Mouse (Mus musculus) right cerebral cortex, adult 18-20 months (tissue): ENCODE measurements around the gene Tm6sf1.
"Not testable (repeated sequence)": the region's sequence is repeated elsewhere in the genome, so short reads cannot be mapped to it uniquely, and the experiment has no call there.

Experiments used
- DNase-seq: peaks from one replicate; pipeline ENCODE4 v3.0.0; 2022; ENCODE audit warnings: mixed read lengths

Gene Tm6sf1

DNA sequence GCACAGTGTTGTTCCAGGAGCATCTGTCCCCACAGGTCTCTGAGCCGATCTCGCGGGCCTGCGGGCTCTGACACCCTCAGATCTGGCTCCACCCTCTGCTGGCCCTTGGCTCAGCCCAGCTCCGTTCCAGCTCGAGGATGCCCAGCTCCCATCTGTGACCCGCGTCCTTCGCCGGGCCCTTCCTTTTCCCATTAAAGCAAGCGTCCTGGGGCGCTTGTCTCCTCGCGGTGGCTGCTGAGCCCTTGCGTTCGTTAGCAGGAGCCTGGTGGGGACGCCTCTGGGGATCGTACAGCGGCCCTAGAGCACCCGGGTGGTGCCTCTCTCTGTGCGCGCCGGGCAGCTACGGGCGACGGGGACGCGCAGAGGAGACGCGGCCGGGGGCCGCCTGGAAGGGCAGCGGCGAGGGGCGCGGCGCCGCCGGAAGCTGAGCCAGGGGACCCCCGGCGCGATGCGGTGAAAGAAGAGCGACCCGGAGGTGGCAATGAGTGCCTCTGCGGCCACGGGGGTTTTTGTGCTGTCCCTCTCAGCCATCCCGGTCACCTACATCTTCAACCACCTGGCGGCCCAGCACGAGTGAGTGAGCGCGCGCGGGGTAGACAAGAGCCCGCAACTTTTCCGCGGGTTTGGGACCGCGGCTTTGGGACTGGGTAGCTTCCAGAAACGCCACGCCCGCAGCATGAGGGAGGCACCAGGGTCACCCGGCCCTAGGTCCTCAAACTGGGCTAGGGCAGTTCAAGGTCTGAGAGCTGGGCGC is at the start of gene Tm6sf1:
Gene Tm6sf1, plus strand, starts transcription at position 34 of the 754 bp plus-strand sequence.
- DNase-seq: peak; percentile 45

DNA sequence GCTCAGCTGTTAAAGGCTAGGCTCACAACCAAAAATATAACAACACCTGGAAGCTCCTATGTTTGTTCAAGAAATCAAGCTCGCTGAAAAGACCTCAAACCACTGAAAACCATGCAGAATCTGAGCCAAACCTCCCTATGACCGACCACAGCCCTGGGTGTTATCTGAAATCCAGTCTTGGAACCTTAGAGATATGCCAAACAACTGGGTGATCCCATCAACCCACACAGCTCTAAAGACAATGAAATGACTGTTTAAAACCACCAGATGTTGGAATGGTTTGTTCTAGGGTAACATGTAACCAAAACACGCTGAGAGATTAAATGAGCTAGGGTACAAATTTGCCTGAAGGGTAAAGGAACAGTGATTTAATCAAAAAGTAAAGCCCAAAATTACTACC is 33.9 kb upstream of the Tm6sf1 start:
- DNase-seq: no peak

DNA sequence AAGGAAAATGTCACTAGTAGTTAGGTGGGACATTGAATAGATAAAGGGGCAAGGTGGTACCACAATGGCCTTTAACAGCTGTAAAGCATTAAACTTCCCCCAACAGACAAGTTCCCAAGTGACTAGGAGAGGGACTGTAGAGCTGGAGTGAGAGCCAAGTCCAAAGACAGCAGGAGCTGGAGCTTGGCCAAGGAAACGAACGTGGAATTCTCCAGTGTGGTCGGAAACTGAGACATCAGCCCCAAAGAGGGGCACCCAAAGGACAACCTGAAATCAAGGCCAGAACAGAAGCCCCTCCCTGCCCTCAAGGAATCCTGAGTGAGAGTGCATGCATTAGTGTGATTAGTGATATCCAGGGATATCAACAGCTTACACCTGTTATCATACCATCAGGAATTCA is 33.4 kb upstream of the Tm6sf1 start:
- no peak for DNase-seq

DNA sequence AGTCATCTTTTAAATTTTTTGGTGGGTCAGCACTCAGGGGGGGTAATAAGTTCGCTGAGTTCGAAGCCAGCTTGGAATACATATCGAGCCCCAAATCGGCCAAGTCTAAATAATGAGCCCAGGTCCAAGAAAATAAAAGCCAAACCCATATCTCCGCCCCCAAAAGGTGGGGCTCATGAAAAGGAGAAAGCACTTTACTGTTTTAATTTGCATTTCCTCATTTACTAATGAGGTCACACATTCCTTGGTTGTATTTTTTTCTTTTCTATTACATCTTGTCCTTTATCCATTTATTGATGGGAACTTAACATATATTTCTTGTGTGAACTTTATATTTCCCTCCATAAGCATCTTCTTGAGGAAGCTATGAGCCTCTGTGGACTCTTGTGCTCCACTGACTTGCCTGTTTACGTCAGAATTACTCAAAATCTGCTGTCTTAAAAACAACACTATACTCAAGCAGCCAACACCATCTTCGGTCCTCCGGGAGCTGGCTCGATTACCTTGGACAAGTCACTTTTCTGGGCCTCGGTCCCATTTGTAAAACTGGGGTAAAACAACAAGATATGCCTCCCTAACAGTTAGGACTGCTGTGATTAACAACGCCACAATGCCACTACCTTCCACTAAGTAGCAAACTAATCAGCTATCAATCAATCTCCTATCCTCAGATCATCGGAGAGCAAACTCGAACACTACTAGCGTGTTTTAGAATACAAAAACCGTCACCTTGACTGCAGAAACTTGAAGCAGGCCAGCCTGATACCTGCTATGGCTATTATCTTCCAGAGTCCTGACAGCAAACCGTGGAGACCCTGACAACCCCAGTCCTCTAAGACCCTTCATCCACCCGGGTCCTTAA is 30.8 kb upstream of the Tm6sf1 start:
- DNase-seq: no peak

DNA sequence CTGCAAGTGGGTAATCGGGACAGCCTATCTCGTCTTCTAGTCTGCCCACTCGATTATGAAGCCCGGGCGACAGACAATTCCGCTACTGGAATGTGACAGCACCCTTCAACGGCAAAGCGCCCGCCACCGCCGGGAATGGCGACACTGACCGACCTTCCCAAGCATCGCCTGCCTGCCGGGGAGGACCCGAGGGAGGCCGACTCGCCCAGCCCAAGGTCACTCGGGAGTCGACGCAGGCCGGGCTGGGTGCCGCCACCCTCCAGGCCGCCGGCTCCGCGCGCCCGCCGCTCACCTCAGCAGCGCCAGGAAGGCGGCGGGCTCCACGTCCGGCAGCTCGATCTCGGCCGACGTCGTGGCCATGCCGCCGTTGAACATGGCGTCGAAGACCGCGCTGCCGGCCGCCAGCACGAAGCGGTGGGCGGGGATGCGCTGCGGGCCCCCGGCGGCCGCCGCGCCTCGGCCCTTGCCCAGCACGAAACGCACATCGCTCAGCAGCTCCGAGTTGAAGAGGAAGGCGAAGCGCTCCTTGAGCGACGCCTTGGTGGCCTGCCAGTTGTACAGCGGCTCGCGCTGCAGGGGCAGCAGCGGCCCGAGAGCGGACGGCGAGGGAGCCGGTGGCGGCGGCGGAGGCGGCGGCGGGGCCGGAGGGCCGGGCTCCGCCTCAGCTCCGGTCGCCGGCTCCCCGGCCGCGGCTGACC is 30.0 kb upstream of the Tm6sf1 start:
- DNase-seq: peak; percentile 51

DNA sequence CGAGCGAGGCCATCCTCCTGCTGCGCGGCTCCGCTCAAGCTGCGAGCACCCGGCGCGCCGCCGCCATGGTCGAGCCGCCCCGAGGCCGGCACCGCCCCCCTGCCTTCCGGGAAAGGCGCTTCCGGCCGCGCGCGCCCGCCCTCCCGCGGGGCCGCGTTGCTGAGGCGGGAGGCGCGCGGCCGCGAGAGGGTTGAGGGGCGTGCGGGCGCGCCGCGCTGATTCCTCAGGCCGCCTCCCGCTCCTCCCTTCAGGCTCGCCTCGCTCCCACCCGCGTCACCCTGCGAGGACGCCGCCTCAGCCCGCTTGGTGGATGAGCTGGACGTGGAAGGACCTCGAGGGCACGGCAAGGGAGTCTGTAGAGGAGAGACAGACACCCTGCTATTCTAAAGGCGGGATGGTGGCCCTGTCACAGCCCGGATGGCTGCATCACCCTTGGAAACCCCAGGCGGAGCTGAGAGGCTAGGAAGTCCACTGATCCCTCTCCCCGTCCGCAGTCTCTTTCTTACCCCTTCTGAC is 29.4 kb upstream of the Tm6sf1 start, which contains the start of gene Btbd1:
Gene Btbd1, minus strand, starts transcription at position 53 of the 516 bp plus-strand sequence.
- peak; percentile 89 for DNase-seq

DNA sequence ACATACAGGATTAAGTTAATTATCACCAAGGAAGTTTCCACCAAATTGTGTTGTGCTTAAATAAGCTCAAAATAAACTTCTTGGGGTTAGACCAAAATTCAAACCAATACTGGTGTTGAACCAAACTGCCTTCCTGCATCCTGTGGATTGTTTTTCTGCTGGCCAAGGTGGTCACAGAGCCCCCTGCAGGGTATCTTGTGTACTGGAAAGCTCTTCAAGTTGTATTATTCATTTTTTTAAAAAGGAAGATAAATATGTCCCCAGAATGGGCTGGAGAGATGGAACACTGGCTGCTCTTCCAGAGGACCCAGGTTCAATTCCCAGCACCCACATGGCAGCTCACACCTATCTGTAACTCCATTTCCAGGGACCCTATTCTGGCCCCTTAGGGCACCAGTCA is 24.0 kb upstream of the Tm6sf1 start:
- DNase-seq: no peak

DNA sequence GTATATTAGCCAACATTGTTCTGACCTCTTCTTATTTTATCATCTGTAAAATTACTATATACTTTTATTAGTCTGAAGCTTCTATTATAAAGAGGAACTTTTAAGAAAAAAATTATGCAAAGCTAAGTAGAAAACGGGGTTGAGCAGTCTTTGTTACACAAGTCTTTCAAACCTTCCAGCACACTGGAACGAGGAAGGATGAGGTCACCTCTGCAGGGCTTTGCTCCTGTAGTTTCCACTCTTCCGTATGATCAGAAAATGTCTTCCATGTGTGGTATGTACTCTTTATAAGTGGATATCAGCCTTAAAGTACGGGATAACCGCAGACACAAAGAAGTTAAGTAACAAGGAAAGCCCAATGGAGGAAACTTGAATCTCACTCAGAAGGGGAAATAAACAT is 23.4 kb upstream of the Tm6sf1 start:
- DNase-seq: no peak

DNA sequence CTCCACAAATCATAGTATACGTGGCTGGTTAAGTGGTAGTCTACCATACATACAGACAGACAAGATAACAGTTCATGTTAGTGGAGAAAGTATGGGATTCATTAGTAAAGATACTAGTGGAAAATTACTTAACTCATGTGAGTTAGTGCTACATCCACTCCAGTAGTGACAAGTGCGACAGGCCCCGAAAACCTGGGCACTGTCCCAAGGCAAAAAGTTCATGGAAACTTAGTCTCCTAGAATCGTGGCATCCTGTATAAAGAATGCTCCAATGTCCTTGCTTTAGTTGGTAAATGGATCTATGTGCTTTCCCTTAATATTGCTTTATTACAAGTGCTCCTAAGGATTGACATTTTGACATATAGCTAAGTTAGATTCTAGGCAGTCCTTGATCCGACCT is 21.0 kb upstream of the Tm6sf1 start:
- not testable (repeated sequence) for DNase-seq

DNA sequence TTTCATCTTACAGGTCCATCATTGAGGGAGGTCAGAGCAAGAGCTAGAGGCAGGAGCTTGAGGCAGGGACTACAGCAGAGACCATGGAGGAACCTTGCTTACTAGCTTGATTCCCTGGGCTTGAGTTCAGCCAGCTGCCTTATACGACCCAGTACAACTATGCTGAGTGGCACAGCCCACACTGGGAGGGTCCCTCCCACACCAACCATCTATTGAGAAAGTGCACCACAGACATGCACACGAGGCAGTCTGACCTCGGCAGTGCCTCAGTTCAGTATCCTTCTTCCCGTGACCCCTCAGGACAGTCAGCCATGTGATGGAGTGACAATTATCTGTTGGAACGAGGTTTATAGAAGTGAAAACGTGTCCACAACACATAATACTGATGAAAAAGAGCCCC is 19.1 kb upstream of the Tm6sf1 start:
- DNase-seq: no peak

DNA sequence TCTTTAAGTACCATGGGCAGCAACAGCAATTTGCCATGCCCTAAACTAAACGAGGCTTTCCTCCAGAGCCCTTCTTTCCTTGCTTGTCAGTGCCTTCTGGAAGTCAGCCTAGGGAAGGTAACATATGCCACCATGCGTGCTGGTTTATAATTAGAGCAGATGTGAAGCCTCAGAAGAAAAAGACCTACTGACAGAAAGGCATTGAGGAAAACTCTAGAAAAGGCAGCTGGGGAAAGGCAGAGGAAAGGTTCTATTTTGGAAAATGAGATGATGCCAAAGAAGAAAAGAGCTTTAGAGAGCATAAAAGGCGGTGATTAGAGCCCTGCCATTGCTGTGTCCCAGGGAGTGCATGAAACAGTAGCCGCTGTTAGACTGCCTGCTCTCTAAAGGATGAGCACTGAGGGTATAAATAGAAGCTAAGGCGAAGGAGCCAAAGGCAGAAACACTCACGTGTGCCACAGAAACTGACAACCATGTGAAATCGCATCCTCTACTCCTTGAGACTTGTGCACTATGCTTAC is 18.1 kb upstream of the Tm6sf1 start:
- peak; percentile 63 for DNase-seq

DNA sequence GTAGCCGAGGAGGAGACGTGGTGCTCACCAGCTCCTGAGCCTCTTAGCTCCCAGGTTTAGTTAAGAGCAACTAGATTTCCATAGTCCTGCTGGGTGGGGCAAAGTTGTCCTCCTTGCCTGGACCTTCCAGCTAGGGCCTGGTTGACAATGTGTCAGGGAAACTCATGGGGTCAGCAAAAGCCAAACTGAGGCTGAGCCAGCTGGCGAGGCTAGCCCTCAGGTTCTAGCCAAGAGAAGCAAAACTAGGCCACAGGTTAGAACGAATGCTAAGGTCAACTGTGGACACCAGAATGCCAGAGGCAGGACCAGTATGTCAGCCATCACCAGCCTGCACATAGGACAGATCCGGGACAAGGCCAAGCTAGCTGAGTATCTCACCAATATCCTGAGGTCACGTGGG is 17.4 kb upstream of the Tm6sf1 start:
- no peak for DNase-seq

DNA sequence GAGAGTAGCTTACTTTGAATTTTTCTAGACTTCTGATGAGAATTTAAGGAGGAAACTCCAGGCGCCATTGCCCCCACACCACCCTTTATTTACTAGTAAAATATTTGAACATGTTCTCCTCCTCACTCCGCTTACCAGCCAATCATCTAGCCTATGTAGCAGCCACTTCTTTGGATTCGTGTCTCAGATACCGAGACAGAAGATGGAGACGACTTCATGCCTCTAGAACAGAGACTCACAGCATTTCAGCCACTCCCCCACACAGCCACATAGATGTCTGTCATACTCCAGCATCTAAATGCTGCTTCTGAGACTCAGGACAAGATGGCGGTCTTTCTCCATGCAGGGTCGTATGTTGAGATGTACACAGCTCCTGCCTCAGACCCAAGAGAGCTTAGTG is 16.7 kb upstream of the Tm6sf1 start:
- DNase-seq: no peak

DNA sequence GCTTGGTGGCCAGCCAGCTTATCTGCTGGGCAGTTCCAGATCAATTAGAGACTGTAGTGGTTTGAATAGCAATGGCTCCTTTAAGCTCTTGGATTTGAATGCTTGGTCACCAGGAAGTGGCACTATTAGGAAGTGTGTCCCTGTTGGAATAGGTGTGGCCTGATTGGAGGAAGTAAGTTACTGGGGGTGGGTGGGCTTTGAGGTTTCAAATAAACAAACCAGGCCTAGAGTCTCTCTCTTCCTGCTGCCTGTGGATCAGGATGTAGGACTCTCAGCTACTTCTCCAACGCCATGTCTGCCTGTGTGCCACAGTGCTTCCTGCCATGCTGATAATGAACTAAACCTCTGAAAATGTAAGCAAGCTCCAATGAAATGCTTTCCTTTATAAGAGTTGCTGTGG is 15.8 kb upstream of the Tm6sf1 start:
- DNase-seq: no peak

DNA sequence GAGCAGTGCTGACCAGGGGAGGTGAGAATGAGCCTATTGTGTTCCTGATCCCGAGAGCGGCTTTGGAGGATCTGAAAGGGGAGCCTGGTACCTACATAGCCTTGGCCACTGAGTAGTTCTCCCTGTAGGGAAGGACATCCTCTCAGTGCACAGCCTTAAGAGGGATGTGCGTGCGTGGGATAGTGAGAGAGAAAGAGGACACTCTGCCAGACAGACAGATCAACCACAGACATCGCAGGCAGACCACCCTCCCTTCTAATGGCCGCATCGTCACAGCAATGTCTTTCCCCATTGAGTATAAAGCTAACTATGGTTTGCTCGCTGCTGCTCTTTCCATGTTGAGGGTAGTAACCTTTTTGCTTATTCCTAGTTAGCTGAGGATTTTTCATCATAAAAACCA is 14.9 kb upstream of the Tm6sf1 start:
- no peak for DNase-seq

DNA sequence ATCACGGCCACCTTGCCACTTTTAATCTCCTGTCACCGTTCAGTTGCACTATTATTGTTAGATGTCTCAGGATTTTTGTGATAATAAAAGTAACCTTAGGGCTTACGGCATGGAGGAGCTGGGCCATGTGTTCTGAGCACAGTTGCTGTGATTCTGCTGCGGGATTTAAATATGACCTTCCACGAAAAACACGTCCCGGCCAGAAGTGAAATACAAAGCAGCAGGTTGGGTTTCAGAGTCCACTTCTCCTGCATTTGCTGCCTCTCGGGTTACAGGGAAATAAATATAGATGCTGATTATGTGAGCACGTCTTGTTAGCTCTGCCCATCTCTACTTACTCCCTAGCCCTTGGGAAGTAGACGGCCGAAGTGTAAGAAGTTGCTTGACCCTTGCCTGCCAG is 14.0 kb upstream of the Tm6sf1 start:
- no peak for DNase-seq

DNA sequence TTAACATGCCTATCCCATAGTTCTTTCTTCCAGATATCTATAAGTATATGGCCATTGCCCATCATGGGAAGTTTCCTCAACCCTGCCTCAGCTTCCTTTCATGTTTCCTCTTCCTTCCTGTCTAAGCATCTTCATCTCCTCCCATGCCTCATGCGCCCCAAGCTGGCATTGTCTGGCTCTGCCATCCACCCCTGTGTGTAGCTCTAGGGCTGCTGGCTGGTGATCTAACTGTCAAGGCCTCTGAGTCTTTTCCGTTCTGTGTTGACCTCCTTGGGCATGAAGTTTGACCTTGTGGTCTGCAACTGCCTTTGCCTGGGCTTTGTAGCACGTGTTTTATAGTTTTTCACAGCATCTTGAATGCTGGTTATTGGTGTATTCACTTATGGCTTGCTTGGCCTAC is 13.5 kb upstream of the Tm6sf1 start:
- no peak for DNase-seq

DNA sequence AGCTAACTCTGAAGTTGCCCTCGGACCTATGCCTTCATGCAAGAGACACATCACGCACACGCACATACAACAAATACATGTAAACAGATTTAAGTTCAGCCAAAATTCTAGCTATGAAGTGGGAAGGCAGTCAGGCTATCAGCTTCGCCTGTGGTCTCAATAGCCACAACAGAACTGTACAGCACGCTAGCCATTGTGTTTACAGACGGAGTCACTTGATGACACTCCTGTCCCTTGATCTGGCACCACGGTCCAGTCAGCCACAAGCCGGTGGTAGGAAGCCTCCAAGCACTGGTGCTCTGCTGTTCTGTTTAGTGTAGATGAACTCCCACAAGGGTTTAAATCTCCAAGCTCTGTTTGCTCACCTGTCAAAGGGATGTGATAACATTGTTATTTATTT is 12.8 kb upstream of the Tm6sf1 start:
- no peak for DNase-seq

DNA sequence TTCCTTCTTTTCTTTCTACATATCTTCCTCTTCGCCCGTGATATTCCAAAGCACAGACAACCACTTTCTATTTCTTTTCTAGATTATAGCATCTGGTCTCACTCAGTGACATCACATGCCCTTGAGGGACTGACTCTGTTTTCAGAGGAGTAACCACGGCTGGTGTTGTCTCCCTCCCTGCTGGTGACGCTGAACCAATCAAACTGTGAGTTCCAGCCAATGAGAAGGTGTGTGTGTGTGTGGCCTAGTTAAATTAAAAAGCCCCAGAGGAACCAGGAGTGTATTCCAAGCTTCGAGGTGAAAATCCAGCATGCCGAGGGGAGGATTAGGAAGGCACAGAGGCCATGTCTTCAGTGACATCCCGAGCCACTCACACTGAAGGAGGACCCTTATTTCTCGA is 11.8 kb upstream of the Tm6sf1 start:
- no peak for DNase-seq

DNA sequence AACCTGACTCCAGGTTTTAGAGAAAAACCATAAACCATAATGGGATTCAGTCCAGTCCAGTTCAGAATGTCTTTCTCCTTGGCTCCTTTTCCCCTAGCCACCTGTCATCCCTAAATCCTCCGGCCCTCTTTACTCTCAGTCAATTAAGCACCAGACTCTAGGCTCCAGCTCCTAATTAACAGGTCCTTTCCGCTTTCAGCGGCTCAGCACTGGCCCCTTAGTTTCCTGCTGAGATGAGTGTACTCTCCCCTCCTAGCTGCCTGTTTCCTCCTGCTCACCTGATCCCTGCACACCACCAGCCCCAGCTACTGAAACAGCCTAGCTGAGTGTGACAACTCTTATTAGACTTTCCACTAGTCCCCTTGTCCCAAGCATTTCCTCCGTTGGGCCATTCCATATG is 11.0 kb upstream of the Tm6sf1 start:
- no peak for DNase-seq

DNA sequence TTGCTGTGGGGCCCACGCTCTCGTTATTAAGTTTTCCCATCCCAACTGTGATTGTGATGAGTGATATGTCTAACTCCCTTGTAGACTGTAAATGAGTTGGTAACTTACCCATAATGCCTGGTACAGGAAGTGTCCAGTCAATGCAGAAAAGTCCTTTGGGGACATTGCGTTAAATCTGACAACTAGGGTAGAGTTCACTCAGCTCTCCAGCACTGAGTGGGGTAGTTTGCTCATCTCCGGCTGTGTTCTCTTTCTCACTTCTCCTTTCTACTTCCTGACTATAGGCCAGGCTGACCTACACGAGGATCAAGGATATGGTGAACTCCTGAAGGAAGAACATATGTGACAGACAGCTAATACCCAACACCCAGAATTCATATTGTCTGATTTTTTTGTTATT is 9.6 kb upstream of the Tm6sf1 start:
- DNase-seq: no peak

DNA sequence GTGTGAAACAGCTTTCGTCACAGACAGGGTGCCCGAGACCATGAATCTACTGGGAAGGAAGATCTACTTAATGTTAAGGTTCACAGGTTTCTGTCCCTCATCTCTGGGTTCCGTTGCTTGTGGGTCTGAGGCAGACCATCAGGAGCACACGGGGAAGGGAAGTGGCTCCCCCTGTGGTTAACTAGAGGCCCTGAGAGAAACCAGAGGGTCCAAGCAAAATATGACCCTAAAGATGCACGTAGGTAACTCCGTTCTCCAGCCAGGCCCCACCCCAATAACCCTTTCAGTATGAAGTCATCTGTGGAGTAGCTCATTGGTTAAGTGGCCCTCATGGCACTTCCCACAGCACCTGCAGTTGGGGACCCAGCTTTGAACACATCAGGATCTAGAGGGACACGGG is 9.2 kb upstream of the Tm6sf1 start:
- no peak for DNase-seq

DNA sequence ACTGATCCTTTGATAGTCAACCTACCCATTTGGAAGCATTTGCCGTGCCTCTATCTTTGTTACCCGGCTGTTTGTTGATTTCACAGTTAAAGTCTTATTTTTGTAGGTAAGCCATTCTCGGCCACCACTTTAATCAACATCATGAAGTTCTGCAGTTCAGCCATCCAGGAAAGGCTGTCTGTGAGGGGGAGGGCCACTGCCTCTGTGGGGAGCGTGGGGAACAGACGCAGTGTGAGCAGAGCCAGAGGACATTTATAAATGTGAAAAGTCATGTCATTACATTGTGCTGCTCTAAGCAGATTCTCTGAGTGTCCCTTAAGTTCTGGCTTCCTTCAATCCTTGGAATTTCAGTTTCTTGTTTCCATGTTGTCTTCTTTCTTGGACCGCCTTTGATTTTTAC is 8.6 kb upstream of the Tm6sf1 start:
- no peak for DNase-seq
